Comparison of ENCODE assay signal across 13 mouse cellular contexts in genomic region chr1:182573856-182574665, GRCm38 (mm10). TPM values are rescaled to one million over a fixed set of nuclear protein-coding genes. Genes with fewer than 3 reads are reported as not detected.
DNase-seq lines count a peak whose midpoint lies in the region; ATAC-seq and TF ChIP-seq lines count a peak whose summit lies in the region.
"Had no signal": no experiment of that assay in that cellular context is flagged by ENCODE, and none has a peak within 500 bp of the region (broad histone marks: within the 10 kb centered on the region; RNA-seq: fewer than 3 reads in every experiment).

No protein-coding gene starts in this region.

- no peaks in the 10 kb centered on the region for H3K27me3 ChIP-seq in kidney, embryonic 15.5 days
- H3K27me3 ChIP-seq in kidney, embryonic 16.5 days (ENCODE audit: insufficient read depth, low read length) = no peaks in the 10 kb centered on the region
- peaks cover 11% of the 10 kb centered on the region; the same call in 1 of the 2 replicates for H3K27me3 ChIP-seq in hindbrain, embryonic 13.5 days
- no peaks in the 10 kb centered on the region for H3K27me3 ChIP-seq in midbrain, embryonic 15.5 days (replicated peaks)
- H3K27me3 ChIP-seq in heart, adult 2 months (ENCODE audit: control insufficient read depth, insufficient read depth, low read length) = no peaks in the 10 kb centered on the region

- TF ChIP-seq CTCF in heart, adult 2 months (IDR thresholded peaks at IDR 0.05) = no peak

- WGBS in kidney, embryonic 15.5 days = 20% methylated on average over 8 of the region's 8 CpGs
- 13% methylated on average over 8 of the region's 8 CpGs for WGBS in kidney, embryonic 16.5 days
- 15% methylated on average over 8 of the region's 8 CpGs for WGBS in hindbrain, embryonic 13.5 days
- WGBS in midbrain, embryonic 15.5 days = 6% methylated on average over 8 of the region's 8 CpGs
- WGBS in heart, adult 2 months = 51% methylated on average over 8 of the region's 8 CpGs

- no peaks in the 10 kb centered on the region for H3K36me3 ChIP-seq in kidney, embryonic 15.5 days
- no peaks in the 10 kb centered on the region for H3K36me3 ChIP-seq in kidney, embryonic 16.5 days (ENCODE audit: insufficient read depth, low read length)
- H3K36me3 ChIP-seq in hindbrain, embryonic 13.5 days = no peaks in the 10 kb centered on the region
- H3K36me3 ChIP-seq in midbrain, embryonic 15.5 days (replicated peaks) = no peaks in the 10 kb centered on the region
- H3K36me3 ChIP-seq in heart, adult 2 months (ENCODE audit: control insufficient read depth, insufficient read depth, low read length) = no peaks in the 10 kb centered on the region

- ATAC-seq in kidney, embryonic 15.5 days (replicated peaks; ENCODE audit: low FRiP score) = no peak
- ATAC-seq in kidney, embryonic 16.5 days (ENCODE audit: low FRiP score, low TSS enrichment) = no peak
- ATAC-seq in hindbrain, embryonic 13.5 days (ENCODE audit: low FRiP score) = peak; percentile 46
- peak; percentile 70 for ATAC-seq in midbrain, embryonic 15.5 days (replicated peaks)

- H3K9me3 ChIP-seq in kidney, embryonic 15.5 days (replicated peaks) = no peaks in the 10 kb centered on the region
- H3K9me3 ChIP-seq in kidney, embryonic 16.5 days (ENCODE audit: low read length) = no peaks in the 10 kb centered on the region
- no peaks in the 10 kb centered on the region for H3K9me3 ChIP-seq in hindbrain, embryonic 13.5 days
- no peaks in the 10 kb centered on the region for H3K9me3 ChIP-seq in midbrain, embryonic 15.5 days

- no peak overlapping the region for H3K4me3 ChIP-seq in kidney, embryonic 15.5 days (replicated peaks)
- no peak overlapping the region for H3K4me3 ChIP-seq in kidney, embryonic 16.5 days (ENCODE audit: low read length)
- H3K4me3 ChIP-seq in hindbrain, embryonic 13.5 days = no peak overlapping the region
- H3K4me3 ChIP-seq in midbrain, embryonic 15.5 days = no peak overlapping the region
- no peak overlapping the region for H3K4me3 ChIP-seq in heart, adult 2 months

- intact Hi-C loops in heart, adult 2 months (cut with DNase I) = no loop called here

- 0 out of 2 replicates have a peak overlapping the region, but pooled peaks have one; percentile 9 for H3K27ac ChIP-seq in kidney, embryonic 15.5 days
- H3K27ac ChIP-seq in kidney, embryonic 16.5 days (ENCODE audit: low read length) = no peak overlapping the region
- peak overlapping the region; percentile 53 for H3K27ac ChIP-seq in hindbrain, embryonic 13.5 days
- H3K27ac ChIP-seq in midbrain, embryonic 15.5 days = peak overlapping the region; percentile 58
- no peak overlapping the region for H3K27ac ChIP-seq in heart, adult 2 months

- H3K79me2 ChIP-seq in heart, adult 2 months (replicated peaks; ENCODE audit: control insufficient read depth, insufficient read depth, low read length) = no peaks in the 10 kb centered on the region

- DNase-seq in embryo, embryonic 9.5 days (ENCODE audit: extremely low spot score) = peak; percentile 71
- no peak for DNase-seq in B cell, adult 2 months
- no peak for DNase-seq in heart, postnatal 4 days
- no peak for DNase-seq in heart, adult 2 months
- DNase-seq: adrenal gland, adult 8-10 months; cerebellum, adult 9-11 months; kidney, postnatal 10 days; left cerebral cortex, postnatal 4 days had no signal

- H3K9ac ChIP-seq in kidney, embryonic 15.5 days = no peak overlapping the region
- no peak overlapping the region for H3K9ac ChIP-seq in kidney, embryonic 16.5 days (replicated peaks; ENCODE audit: low read length)
- no peak overlapping the region for H3K9ac ChIP-seq in hindbrain, embryonic 13.5 days
- no peak overlapping the region for H3K9ac ChIP-seq in midbrain, embryonic 15.5 days
- no peak overlapping the region for H3K9ac ChIP-seq in heart, adult 2 months (ENCODE audit: low read depth, low read length)

- H3K4me1 ChIP-seq in kidney, embryonic 15.5 days = peaks cover 8% of the 10 kb centered on the region
- peaks cover 12% of the 10 kb centered on the region for H3K4me1 ChIP-seq in kidney, embryonic 16.5 days (ENCODE audit: insufficient read depth, low read length)
- H3K4me1 ChIP-seq in hindbrain, embryonic 13.5 days (replicated peaks) = peaks cover 8% of the 10 kb centered on the region
- H3K4me1 ChIP-seq in midbrain, embryonic 15.5 days = peaks cover 10% of the 10 kb centered on the region
- H3K4me1 ChIP-seq in heart, adult 2 months (ENCODE audit: control insufficient read depth, insufficient read depth, low read length) = no peaks in the 10 kb centered on the region; the same call in 1 of the 2 replicates

- no peak overlapping the region for H3K4me2 ChIP-seq in kidney, embryonic 15.5 days
- H3K4me2 ChIP-seq in kidney, embryonic 16.5 days (replicated peaks; ENCODE audit: low read depth, low read length) = no peak overlapping the region
- H3K4me2 ChIP-seq in hindbrain, embryonic 13.5 days = no peak overlapping the region
- no peak overlapping the region for H3K4me2 ChIP-seq in midbrain, embryonic 15.5 days

- TF ChIP-seq EP300 in heart, adult 2 months (IDR thresholded peaks at IDR 0.05; ENCODE audit: insufficient read depth, low read depth, low read length) = no peak

- TF ChIP-seq POLR2A in heart, adult 2 months (IDR thresholded peaks at IDR 0.05; ENCODE audit: insufficient read depth, low read depth, low read length) = no peak

RNA-seq across cellular contexts. Expression of gene Capn8, which starts 9.3 kb away (rescaled TPM):
- polyA plus RNA-seq in kidney, embryonic 15.5 days (2015; fragmentation: Nextera tagmentation; extraction: Ambion mirVana) = 0.19 TPM in 1 of 2 replicates, not detected in the other
- polyA plus RNA-seq in kidney, embryonic 16.5 days (2015; fragmentation: Nextera tagmentation; extraction: Ambion mirVana) = not detected in 2 replicates
- 0.10 TPM in 2 replicates for polyA plus RNA-seq in hindbrain, embryonic 13.5 days (2015; fragmentation: Nextera tagmentation; extraction: Ambion mirVana)
- polyA plus RNA-seq in midbrain, embryonic 15.5 days (2015; fragmentation: Nextera tagmentation; extraction: Ambion mirVana) = 0.06 and 0.11 TPM in 2 replicates
- total RNA-seq in heart, postnatal 4 days (2021) = not detected
- total RNA-seq in heart, adult 2 months (2021) = not detected
- polyA plus RNA-seq in heart, adult 2 months (2012; rRNA removed) = not detected in 2 replicates
- total RNA-seq: left cerebral cortex, postnatal 4 days; neutrophil, adult 5-6 weeks had no signal

RNA-seq across cellular contexts. Expression of gene Capn2, which starts 56.7 kb away (rescaled TPM):
- 119 and 126 TPM in 2 replicates for polyA plus RNA-seq in kidney, embryonic 15.5 days (2015; fragmentation: Nextera tagmentation; extraction: Ambion mirVana)
- polyA plus RNA-seq in kidney, embryonic 16.5 days (2015; fragmentation: Nextera tagmentation; extraction: Ambion mirVana) = 136 and 142 TPM in 2 replicates
- polyA plus RNA-seq in hindbrain, embryonic 13.5 days (2015; fragmentation: Nextera tagmentation; extraction: Ambion mirVana) = 85.0 and 85.8 TPM in 2 replicates
- polyA plus RNA-seq in midbrain, embryonic 15.5 days (2015; fragmentation: Nextera tagmentation; extraction: Ambion mirVana) = 85.6 and 86.2 TPM in 2 replicates
- total RNA-seq in heart, postnatal 4 days (2021) = 10 to 100 TPM; 86.6 to 89.9 TPM
- 10 to 100 TPM; 63.9 to 65.3 TPM for total RNA-seq in heart, adult 2 months (2021)
- 28.0 and 46.2 TPM in 2 replicates for polyA plus RNA-seq in heart, adult 2 months (2012; rRNA removed)

Comparison
In these comparisons a context has a peak if more than half of its experiments do, and no peak if none do; other contexts are left out.
1. H3K27ac ChIP-seq: peak in kidney, embryonic 15.5 days (single experiment), hindbrain, embryonic 13.5 days (single experiment) and midbrain, embryonic 15.5 days (single experiment); none in kidney, embryonic 16.5 days (single experiment) and heart, adult 2 months (single experiment).
2. ATAC-seq: peak in hindbrain, embryonic 13.5 days (single experiment) and midbrain, embryonic 15.5 days (single experiment); none in kidney, embryonic 15.5 days (single experiment) and kidney, embryonic 16.5 days (single experiment).